Mouse (Mus musculus): ENCODE results near the gene Sh3bp4. TPM values are rescaled to one million over a fixed set of nuclear protein-coding genes. Genes with fewer than 3 reads are reported as not detected.

The Sh3bp4 gene
- polyA plus RNA-seq, 1 experiment from 2014 or later = 18.0 TPM

- Histone ChIP-seq H3K4me2 (replicated peaks; ENCODE audit: low read depth, low read length) (no peak overlapping the region), H3K27me3 (ENCODE audit: control insufficient read depth, insufficient read depth, low read length) (no peaks in the 10 kb centered on the region), H3K27ac (ENCODE audit: low read depth, low read length) (no peak overlapping the region), H3K9ac (ENCODE audit: low read depth, low read length) (no peak overlapping the region), H3K9me3 (ENCODE audit: control insufficient read depth, low read length) (no peaks in the 10 kb centered on the region), H3K4me1 (replicated peaks; ENCODE audit: control insufficient read depth, insufficient read depth, low read length) (peaks cover 3% of the 10 kb centered on the region; the same call in 1 of the 2 replicates), H3K36me3 (ENCODE audit: control insufficient read depth, insufficient read depth, low read length) (no peaks in the 10 kb centered on the region), H3K4me3 (ENCODE audit: low read depth, low read length) (no peak overlapping the region)
- DNase-seq (ENCODE audit: low spot score) (no peak), ATAC-seq (ENCODE audit: low FRiP score) (no peak)
- WGBS = 92% methylated on average over 7 of the region's 7 CpGs
Observed at GRCm38 (mm10) chr1:89187441-89187840, 117.2 kb downstream of the Sh3bp4 start.

GRCm38 (mm10) chr1:89188091-89188490 is 117.9 kb downstream of the Sh3bp4 start:
- Histone ChIP-seq H3K9ac (ENCODE audit: low read depth, low read length) (no peak overlapping the region), H3K4me3 (ENCODE audit: low read depth, low read length) (no peak overlapping the region), H3K27me3 (ENCODE audit: control insufficient read depth, insufficient read depth, low read length) (no peaks in the 10 kb centered on the region), H3K4me1 (replicated peaks; ENCODE audit: control insufficient read depth, insufficient read depth, low read length) (peaks cover 3% of the 10 kb centered on the region; the same call in 1 of the 2 replicates), H3K36me3 (ENCODE audit: control insufficient read depth, insufficient read depth, low read length) (no peaks in the 10 kb centered on the region), H3K4me2 (replicated peaks; ENCODE audit: low read depth, low read length) (no peak overlapping the region), H3K9me3 (ENCODE audit: control insufficient read depth, low read length) (no peaks in the 10 kb centered on the region), H3K27ac (ENCODE audit: low read depth, low read length) (no peak overlapping the region)
- DNase-seq (ENCODE audit: low spot score) = no peak
- no peak for ATAC-seq (ENCODE audit: low FRiP score)
- WGBS = 58% methylated on average over 4 of the region's 4 CpGs

GRCm38 (mm10) chr1:89189204-89189603 is 119.0 kb downstream of the Sh3bp4 start:
- Histone ChIP-seq H3K4me2 (replicated peaks; ENCODE audit: low read depth, low read length) (no peak overlapping the region), H3K9me3 (ENCODE audit: control insufficient read depth, low read length) (no peaks in the 10 kb centered on the region), H3K4me1 (replicated peaks; ENCODE audit: control insufficient read depth, insufficient read depth, low read length) (no peaks in the 10 kb centered on the region), H3K9ac (ENCODE audit: low read depth, low read length) (no peak overlapping the region), H3K27ac (ENCODE audit: low read depth, low read length) (no peak overlapping the region), H3K36me3 (ENCODE audit: control insufficient read depth, insufficient read depth, low read length) (no peaks in the 10 kb centered on the region), H3K4me3 (ENCODE audit: low read depth, low read length) (no peak overlapping the region), H3K27me3 (ENCODE audit: control insufficient read depth, insufficient read depth, low read length) (no peaks in the 10 kb centered on the region)
- WGBS = 59% methylated on average over 5 of the region's 5 CpGs
- DNase-seq (ENCODE audit: low spot score) = peak; percentile 61
- no peak for ATAC-seq (ENCODE audit: low FRiP score)

- Histone ChIP-seq H3K4me2 (replicated peaks; ENCODE audit: low read depth, low read length) (no peak overlapping the region), H3K4me3 (ENCODE audit: low read depth, low read length) (no peak overlapping the region), H3K36me3 (ENCODE audit: control insufficient read depth, insufficient read depth, low read length) (no peaks in the 10 kb centered on the region), H3K4me1 (replicated peaks; ENCODE audit: control insufficient read depth, insufficient read depth, low read length) (no peaks in the 10 kb centered on the region), H3K9ac (ENCODE audit: low read depth, low read length) (no peak overlapping the region), H3K27me3 (ENCODE audit: control insufficient read depth, insufficient read depth, low read length) (no peaks in the 10 kb centered on the region), H3K27ac (ENCODE audit: low read depth, low read length) (no peak overlapping the region), H3K9me3 (ENCODE audit: control insufficient read depth, low read length) (no peaks in the 10 kb centered on the region)
- 51% methylated on average over 7 of the region's 7 CpGs for WGBS
- ATAC-seq (ENCODE audit: low FRiP score) (no peak), DNase-seq (ENCODE audit: low spot score) (no peak)
Observed at GRCm38 (mm10) chr1:89190621-89191020, 120.4 kb downstream of the Sh3bp4 start.

GRCm38 (mm10) chr1:89191127-89191740 is 121.0 kb downstream of the Sh3bp4 start:
- Histone ChIP-seq H3K27me3 (ENCODE audit: control insufficient read depth, insufficient read depth, low read length) (no peaks in the 10 kb centered on the region), H3K4me3 (ENCODE audit: low read depth, low read length) (no peak overlapping the region), H3K9me3 (ENCODE audit: control insufficient read depth, low read length) (no peaks in the 10 kb centered on the region), H3K36me3 (ENCODE audit: control insufficient read depth, insufficient read depth, low read length) (no peaks in the 10 kb centered on the region), H3K4me1 (replicated peaks; ENCODE audit: control insufficient read depth, insufficient read depth, low read length) (no peaks in the 10 kb centered on the region), H3K27ac (ENCODE audit: low read depth, low read length) (no peak overlapping the region), H3K9ac (ENCODE audit: low read depth, low read length) (no peak overlapping the region), H3K4me2 (replicated peaks; ENCODE audit: low read depth, low read length) (no peak overlapping the region)
- ATAC-seq (ENCODE audit: low FRiP score) (0 out of 2 replicates have a peak, but pooled peaks have one; percentile 25), DNase-seq (ENCODE audit: low spot score) (peak; percentile 83)
- WGBS = 20% methylated on average over 11 of the region's 11 CpGs

- no peak overlapping the region for H3K4me2 ChIP-seq (replicated peaks; ENCODE audit: low read depth, low read length)
- no peaks in the 10 kb centered on the region for H3K27me3 ChIP-seq (ENCODE audit: control insufficient read depth, insufficient read depth, low read length)
- no peak for ATAC-seq (ENCODE audit: low FRiP score)
- H3K27ac ChIP-seq (ENCODE audit: low read depth, low read length) = no peak overlapping the region
- H3K36me3 ChIP-seq (ENCODE audit: control insufficient read depth, insufficient read depth, low read length) = no peaks in the 10 kb centered on the region
- H3K9me3 ChIP-seq (ENCODE audit: control insufficient read depth, low read length) = no peaks in the 10 kb centered on the region
- no peak overlapping the region for H3K9ac ChIP-seq (ENCODE audit: low read depth, low read length)
- no peak overlapping the region for H3K4me3 ChIP-seq (ENCODE audit: low read depth, low read length)
- WGBS = 79% methylated on average over 11 of the region's 11 CpGs
- H3K4me1 ChIP-seq (replicated peaks; ENCODE audit: control insufficient read depth, insufficient read depth, low read length) = no peaks in the 10 kb centered on the region
- DNase-seq (ENCODE audit: low spot score) = peak; percentile 73
Observed at GRCm38 (mm10) chr1:89192536-89193220, 122.5 kb downstream of the Sh3bp4 start.

GRCm38 (mm10) chr1:89193576-89193975 is 123.4 kb downstream of the Sh3bp4 start:
- H3K9me3 ChIP-seq (ENCODE audit: control insufficient read depth, low read length) = no peaks in the 10 kb centered on the region
- H3K4me3 ChIP-seq (ENCODE audit: low read depth, low read length) = no peak overlapping the region
- no peaks in the 10 kb centered on the region for H3K36me3 ChIP-seq (ENCODE audit: control insufficient read depth, insufficient read depth, low read length)
- H3K9ac ChIP-seq (ENCODE audit: low read depth, low read length) = no peak overlapping the region
- H3K4me2 ChIP-seq (replicated peaks; ENCODE audit: low read depth, low read length) = no peak overlapping the region
- ATAC-seq (ENCODE audit: low FRiP score) (no peak), DNase-seq (ENCODE audit: low spot score) (no peak)
- WGBS = 79% methylated on average over 7 of the region's 7 CpGs
- H3K27me3 ChIP-seq (ENCODE audit: control insufficient read depth, insufficient read depth, low read length) = no peaks in the 10 kb centered on the region
- no peaks in the 10 kb centered on the region for H3K4me1 ChIP-seq (replicated peaks; ENCODE audit: control insufficient read depth, insufficient read depth, low read length)
- no peak overlapping the region for H3K27ac ChIP-seq (ENCODE audit: low read depth, low read length)

- no peak overlapping the region for H3K4me3 ChIP-seq (ENCODE audit: low read depth, low read length)
- H3K9ac ChIP-seq (ENCODE audit: low read depth, low read length) = no peak overlapping the region
- H3K4me2 ChIP-seq (replicated peaks; ENCODE audit: low read depth, low read length) = no peak overlapping the region
- H3K27ac ChIP-seq (ENCODE audit: low read depth, low read length) = no peak overlapping the region
- WGBS = 49% methylated on average over 12 of the region's 12 CpGs
- DNase-seq (ENCODE audit: low spot score) (peak; percentile 88), ATAC-seq (ENCODE audit: low FRiP score) (peak; percentile 47; the same call in 1 of the 2 replicates)
- H3K4me1 ChIP-seq (replicated peaks; ENCODE audit: control insufficient read depth, insufficient read depth, low read length) = no peaks in the 10 kb centered on the region
- H3K9me3 ChIP-seq (ENCODE audit: control insufficient read depth, low read length) = no peaks in the 10 kb centered on the region
- H3K36me3 ChIP-seq (ENCODE audit: control insufficient read depth, insufficient read depth, low read length) = no peaks in the 10 kb centered on the region
- no peaks in the 10 kb centered on the region for H3K27me3 ChIP-seq (ENCODE audit: control insufficient read depth, insufficient read depth, low read length)
Observed at GRCm38 (mm10) chr1:89195827-89196712, 125.9 kb downstream of the Sh3bp4 start.

Measured in hindbrain, embryonic 11.5 days (tissue).